ENCODE assay signal across 16 mouse cellular contexts in the genomic region with DNA sequence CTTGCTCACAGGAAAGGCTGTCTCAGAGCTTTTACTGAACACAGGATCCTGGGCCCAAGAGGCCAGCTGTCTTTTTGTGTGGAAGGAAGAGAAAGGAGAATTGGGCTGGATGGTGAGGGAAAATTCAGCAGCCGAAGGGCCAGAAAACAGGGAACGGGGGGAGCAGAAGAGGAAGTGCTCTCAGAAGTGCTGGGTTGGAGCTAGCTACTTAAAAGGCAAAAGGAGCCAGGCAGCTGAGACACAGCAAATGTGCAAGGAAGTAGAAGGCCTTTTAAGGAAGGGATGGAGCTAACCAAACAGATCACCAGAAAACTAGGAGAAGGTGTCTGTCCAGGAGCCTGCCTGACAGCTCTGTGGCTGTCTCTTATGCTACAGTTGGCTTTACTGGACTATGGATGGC.
DNase-seq lines count a peak whose midpoint lies in the region; ATAC-seq and TF ChIP-seq lines count a peak whose summit lies in the region.
"Had no signal": no experiment of that assay in that cellular context is flagged by ENCODE, and none has a peak within 500 bp of the region (broad histone marks: within the 10 kb centered on the region; RNA-seq: fewer than 3 reads in every experiment).

No protein-coding gene starts in this region.

- no peaks in the 10 kb centered on the region for H3K36me3 ChIP-seq in intestine, embryonic 14.5 days (ENCODE audit: control insufficient read depth, insufficient read depth, low read length)
- H3K36me3 ChIP-seq in intestine, postnatal 0 days (ENCODE audit: control insufficient read depth, insufficient read depth): no peaks in the 10 kb centered on the region
- no peaks in the 10 kb centered on the region for H3K36me3 ChIP-seq in ES-Bruce4 (ENCODE audit: control insufficient read depth, insufficient read depth, low read length, poor library complexity, severe bottlenecking)
- H3K36me3 ChIP-seq: limb, embryonic 13.5 days had no signal

- no peak overlapping the region for H3K9ac ChIP-seq in intestine, embryonic 14.5 days (ENCODE audit: low read length)
- H3K9ac ChIP-seq in intestine, postnatal 0 days (ENCODE audit: low read depth, low read length): no peak overlapping the region
- H3K9ac ChIP-seq in ES-Bruce4 (ENCODE audit: low read depth, poor library complexity, severe bottlenecking): no peak overlapping the region
- H3K9ac ChIP-seq: limb, embryonic 13.5 days had no signal

- ATAC-seq in intestine, embryonic 14.5 days (replicated peaks; ENCODE audit: low FRiP score, low TSS enrichment, low read depth): no peak
- no peak for ATAC-seq in intestine, postnatal 0 days
- ATAC-seq in megakaryocyte, adult 5-6 weeks (ENCODE audit: poor library complexity, severe bottlenecking): peak; percentile 29

- H3K4me3 ChIP-seq in intestine, embryonic 14.5 days (ENCODE audit: low read depth, low read length): no peak overlapping the region
- H3K4me3 ChIP-seq in intestine, postnatal 0 days (ENCODE audit: low read depth, low read length): no peak overlapping the region
- H3K4me3 ChIP-seq in ES-Bruce4 (ENCODE audit: low read depth, low read length): no peak overlapping the region
- no peak overlapping the region for H3K4me3 ChIP-seq in bone marrow macrophage, adult 2 months (ENCODE audit: insufficient read depth, low read length)
- H3K4me3 ChIP-seq: limb, embryonic 13.5 days had no signal

- no peak for TF ChIP-seq EP300 in ES-Bruce4 (IDR thresholded peaks at IDR 0.05; ENCODE audit: insufficient read depth, low read depth, low read length)

- no peak overlapping the region for H3K4me2 ChIP-seq in intestine, embryonic 14.5 days (ENCODE audit: low read length)
- no peak overlapping the region for H3K4me2 ChIP-seq in intestine, postnatal 0 days (replicated peaks; ENCODE audit: low read depth)
- H3K4me2 ChIP-seq: heart, embryonic 11.5 days; limb, embryonic 13.5 days had no signal

- peaks cover 35% of the 10 kb centered on the region for H3K4me1 ChIP-seq in intestine, embryonic 14.5 days (replicated peaks; ENCODE audit: control insufficient read depth, insufficient read depth, low read length)
- peaks cover 6% of the 10 kb centered on the region; the same call in 1 of the 2 replicates for H3K4me1 ChIP-seq in intestine, postnatal 0 days (replicated peaks; ENCODE audit: control insufficient read depth, insufficient read depth, low read length)
- H3K4me1 ChIP-seq in ES-Bruce4 (ENCODE audit: control insufficient read depth, insufficient read depth, low read length): peaks cover 15% of the 10 kb centered on the region
- H3K4me1 ChIP-seq in bone marrow macrophage, adult 2 months (ENCODE audit: control insufficient read depth, insufficient read depth, low read length): peaks cover 34% of the 10 kb centered on the region

- H3K27me3 ChIP-seq in intestine, embryonic 14.5 days (replicated peaks; ENCODE audit: control insufficient read depth, insufficient read depth, low read length): no peaks in the 10 kb centered on the region
- no peaks in the 10 kb centered on the region for H3K27me3 ChIP-seq in intestine, postnatal 0 days (replicated peaks; ENCODE audit: control insufficient read depth, insufficient read depth, low read length)
- no peaks in the 10 kb centered on the region for H3K27me3 ChIP-seq in ES-Bruce4 (ENCODE audit: control insufficient read depth, insufficient read depth, low read length, poor library complexity, severe bottlenecking)
- H3K27me3 ChIP-seq: CH12.LX; limb, embryonic 13.5 days had no signal

- H3K9me3 ChIP-seq in intestine, embryonic 14.5 days (ENCODE audit: control insufficient read depth, low read length): no peaks in the 10 kb centered on the region
- H3K9me3 ChIP-seq in intestine, postnatal 0 days (ENCODE audit: control insufficient read depth): no peaks in the 10 kb centered on the region
- no peaks in the 10 kb centered on the region for H3K9me3 ChIP-seq in ES-Bruce4 (replicated peaks; ENCODE audit: control insufficient read depth, insufficient read depth, low read length, poor library complexity, severe bottlenecking)
- H3K9me3 ChIP-seq: limb, embryonic 13.5 days had no signal

- DNase-seq in intestine, embryonic 14.5 days (ENCODE audit: low spot score): no peak
- DNase-seq in testis, postnatal 10 days (ENCODE audit: low spot score): no peak
- no peak for DNase-seq in gastrocnemius, postnatal 4 days (ENCODE audit: low spot score in 2 of 2)
- DNase-seq: adrenal gland, adult 2 months; cerebellum, postnatal 36 days; kidney, postnatal 25 days; layer of hippocampus, postnatal 36 days; lung, adult 2 months; spleen, adult 18-20 months had no signal

- H3K27ac ChIP-seq in intestine, embryonic 14.5 days (ENCODE audit: low read depth): peak overlapping the region; percentile 77
- no peak overlapping the region; the same call in 1 of the 2 replicates for H3K27ac ChIP-seq in intestine, postnatal 0 days (ENCODE audit: low read depth, low read length)
- H3K27ac ChIP-seq in ES-Bruce4 (ENCODE audit: insufficient read depth, low read length): peak overlapping the region; percentile 99
- peak overlapping the region; percentile 51 for H3K27ac ChIP-seq in bone marrow macrophage, adult 2 months (ENCODE audit: insufficient read depth, low read depth, low read length)
- H3K27ac ChIP-seq: limb, embryonic 13.5 days had no signal

- WGBS in intestine, embryonic 14.5 days: 35% methylated on average over 2 of the region's 2 CpGs
- WGBS in intestine, postnatal 0 days: 47% methylated on average over 2 of the region's 2 CpGs

- TF ChIP-seq POLR2A in ES-Bruce4 (IDR thresholded peaks at IDR 0.05; ENCODE audit: insufficient read depth, low read length): no peak
- TF ChIP-seq POLR2A in bone marrow macrophage, adult 2 months (IDR thresholded peaks at IDR 0.05; ENCODE audit: borderline replicate concordance, low read depth, low read length): no peak

- TF ChIP-seq CTCF in intestine, postnatal 0 days (IDR thresholded peaks at IDR 0.05; ENCODE audit: low read depth): no peak
- no peak for TF ChIP-seq CTCF in ES-Bruce4 (IDR thresholded peaks at IDR 0.05; ENCODE audit: low read depth, low read length)
- no peak for TF ChIP-seq CTCF in bone marrow macrophage, adult 2 months (IDR thresholded peaks at IDR 0.05; ENCODE audit: low read depth, low read length)
